Mouse (Mus musculus) heart, embryonic 15.5 days (tissue): Measurements from ENCODE around the gene Zbtb5. TPM values are rescaled to one million over a fixed set of nuclear protein-coding genes. Genes with fewer than 3 reads are reported as not detected.

Experiments
- polyA plus RNA-seq: library from polyadenylated mRNA; unstranded; fragments of >200 nt; fragmentation: Nextera tagmentation; extraction: Ambion mirVana; gene quantifications from 2 replicates; pipeline ENCODE4 v1.2.1, GENCODE M21; 2015

The Zbtb5 gene
- polyA plus RNA-seq, 1 experiment from 2014 or later: 12.5 TPM

Other genes with a start within 250 kb of the Zbtb5 start
- 83.5 and 85.2 TPM in 2 replicates for gene Grhpr, start 31.0 kb downstream of the Zbtb5 start, polyA plus RNA-seq
- gene Polr1e, start 6.2 kb upstream of the Zbtb5 start, polyA plus RNA-seq: 71.2 and 73.8 TPM in 2 replicates
- gene Fbxo10, start 72.2 kb upstream of the Zbtb5 start, polyA plus RNA-seq: 18.1 and 23.2 TPM in 2 replicates
- gene Tomm5, start 95.7 kb upstream of the Zbtb5 start, polyA plus RNA-seq: 210 and 237 TPM in 2 replicates
- gene Frmpd1, start 172.5 kb upstream of the Zbtb5 start, polyA plus RNA-seq: 1.5 TPM in 2 replicates